Mouse (Mus musculus) cerebellum, adult 2 months (tissue): ENCODE results near the gene Tmub1.

Source experiments
- CTCF ChIP-seq: fragments of 200-500 bp; IDR thresholded peaks from 2 replicates; pipeline ENCODE4 v1.5.1; 2011; ENCODE audit warnings: low read depth, mild to moderate bottlenecking, control low read depth, low read length, moderate library complexity, borderline replicate concordance; ENCODE audit not compliant: insufficient read depth
- POLR2A ChIP-seq: fragments of 200-500 bp; IDR thresholded peaks from 2 replicates; pipeline ENCODE4 v1.6.1; 2011; ENCODE audit warnings: low read length, control low read depth, borderline replicate concordance; ENCODE audit not compliant: insufficient read depth

DNA sequence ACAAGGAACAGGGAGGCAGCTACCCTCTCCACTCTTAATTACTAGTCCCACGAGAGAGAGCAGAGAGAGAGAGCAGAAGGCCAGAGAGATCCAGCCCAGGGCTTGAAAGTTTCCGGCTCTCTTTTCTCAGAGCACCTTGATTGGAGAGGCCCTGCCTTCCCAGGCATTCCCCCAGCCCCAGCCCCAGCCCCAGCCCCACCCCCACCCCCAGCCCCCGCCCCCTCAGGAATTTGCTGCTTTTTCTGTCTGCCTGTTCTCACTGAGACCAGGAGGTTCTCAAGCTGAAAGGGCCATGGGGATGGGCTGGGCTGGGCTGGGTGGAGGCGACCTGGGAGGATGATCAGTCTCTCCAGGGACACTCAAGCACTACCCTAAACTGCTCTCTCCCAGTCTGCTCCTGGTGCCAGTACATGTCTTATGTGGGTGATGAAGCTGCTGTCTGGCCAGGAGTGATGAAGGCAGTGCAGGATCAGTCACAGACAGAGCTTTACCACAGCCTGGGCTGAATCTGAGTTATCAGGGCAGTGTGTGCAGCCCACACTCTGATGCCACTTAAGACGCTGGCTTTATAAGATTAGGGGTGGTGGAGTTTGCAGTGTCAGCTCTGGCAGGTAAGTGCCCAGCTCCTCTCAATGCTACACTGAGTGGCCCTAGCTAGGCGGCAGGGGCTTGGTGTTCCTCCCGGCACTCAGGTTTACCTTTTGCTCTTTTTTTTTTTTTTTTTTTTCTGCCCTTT, 25.4 kb upstream of the Tmub1 start:
- no peak for TF ChIP-seq POLR2A
- no peak for TF ChIP-seq CTCF
